Mouse (Mus musculus): ENCODE measurements around the gene Ntn4. TPM values are rescaled to one million over a fixed set of nuclear protein-coding genes. Genes with fewer than 3 reads are reported as not detected.

Ntn4 gene
- total RNA-seq, 4 experiments from 2014 or later: 4.6 to 7.7 (median 6.2) TPM

DNA sequence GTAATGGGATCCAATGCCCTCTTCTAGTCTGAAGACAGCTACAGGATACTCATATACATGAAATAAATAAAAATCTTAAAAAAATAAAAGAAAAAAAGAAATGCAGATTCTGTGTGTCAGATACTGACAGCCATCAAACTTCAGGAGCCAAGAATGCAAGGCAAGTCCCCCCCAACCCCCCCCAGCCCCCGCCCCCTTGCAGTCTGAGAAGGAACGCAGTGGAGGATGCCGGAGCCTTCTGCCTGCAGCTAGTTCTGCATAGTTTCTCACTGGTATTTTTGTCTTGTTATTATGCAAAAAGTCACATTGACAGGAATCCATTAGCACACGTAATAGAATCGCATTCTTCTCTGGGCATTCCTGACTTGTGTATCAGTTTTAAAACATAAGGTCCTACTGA is 87.7 kb downstream of the Ntn4 start:
- DNase-seq (ENCODE audit: low spot score in 2 of 2): no peak

DNA sequence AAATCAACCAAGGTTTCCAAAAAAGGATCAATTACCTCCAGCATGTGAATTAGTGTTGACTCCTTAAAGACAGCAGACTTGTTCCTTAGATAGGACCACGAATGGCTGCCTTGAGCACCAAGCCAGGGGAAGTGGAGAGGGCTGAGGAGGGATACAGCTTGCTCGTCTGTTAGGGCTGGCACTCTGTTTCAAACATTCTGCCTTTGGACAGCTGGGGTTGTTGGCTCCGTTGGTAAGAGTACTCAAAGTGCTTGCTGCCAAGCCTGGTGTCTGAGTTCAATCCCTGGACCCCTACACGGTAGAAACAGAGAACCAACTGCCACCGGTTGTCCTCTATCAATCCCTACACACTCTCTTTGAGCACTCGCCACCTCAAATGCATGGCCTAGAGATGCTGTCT is 90.0 kb downstream of the Ntn4 start:
- DNase-seq (ENCODE audit: low spot score in 2 of 2): no peak

DNA sequence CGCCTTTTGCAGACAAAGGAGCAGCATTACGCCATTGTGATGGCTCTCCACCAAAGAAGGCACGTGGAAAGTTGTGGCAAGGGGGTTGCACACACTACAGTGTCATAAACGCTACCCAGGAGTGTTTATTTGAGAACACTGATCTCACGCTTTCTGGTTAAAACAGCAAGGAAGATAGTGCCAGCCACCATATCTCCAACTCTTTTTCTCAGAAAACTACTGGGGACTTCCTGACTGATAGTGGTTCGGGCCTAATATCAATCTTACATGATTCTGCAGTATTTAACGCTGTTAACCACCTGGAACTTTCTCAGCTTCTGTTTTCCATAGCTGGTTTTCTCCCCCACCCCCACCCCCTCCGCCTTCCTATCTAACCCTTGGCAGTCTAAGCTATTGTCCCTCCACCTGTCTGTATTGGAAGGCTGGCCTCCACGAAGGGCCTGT is 90.8 kb downstream of the Ntn4 start:
- no peak for DNase-seq (ENCODE audit: low spot score in 2 of 2)

DNA sequence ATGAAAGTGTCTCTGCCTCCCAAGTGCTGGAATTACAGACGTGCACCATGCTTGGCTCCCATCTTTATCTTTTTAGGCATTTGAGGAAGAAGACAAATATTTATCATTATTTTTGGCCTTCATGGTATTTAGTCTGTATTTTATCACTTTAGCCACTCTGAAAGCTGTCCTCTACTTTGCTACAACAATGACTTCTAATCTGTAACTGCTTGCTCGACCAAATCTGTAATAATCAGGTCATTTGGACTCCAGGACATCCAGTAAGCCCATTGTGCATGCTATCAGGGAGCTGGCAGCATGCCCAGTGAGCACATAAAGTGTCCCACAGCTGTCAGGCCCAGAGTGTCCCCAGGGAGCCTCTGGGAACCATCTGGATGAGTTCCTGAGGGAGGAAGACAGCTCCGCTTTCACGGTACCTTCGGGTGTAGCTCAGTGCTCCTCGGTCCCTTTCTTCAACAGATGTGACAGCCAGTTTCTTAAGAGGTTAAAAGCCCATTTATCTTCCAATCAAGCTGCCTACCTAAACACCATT is 95.7 kb downstream of the Ntn4 start:
- DNase-seq (ENCODE audit: low spot score in 2 of 2): peak; percentile 53 to 59

DNA sequence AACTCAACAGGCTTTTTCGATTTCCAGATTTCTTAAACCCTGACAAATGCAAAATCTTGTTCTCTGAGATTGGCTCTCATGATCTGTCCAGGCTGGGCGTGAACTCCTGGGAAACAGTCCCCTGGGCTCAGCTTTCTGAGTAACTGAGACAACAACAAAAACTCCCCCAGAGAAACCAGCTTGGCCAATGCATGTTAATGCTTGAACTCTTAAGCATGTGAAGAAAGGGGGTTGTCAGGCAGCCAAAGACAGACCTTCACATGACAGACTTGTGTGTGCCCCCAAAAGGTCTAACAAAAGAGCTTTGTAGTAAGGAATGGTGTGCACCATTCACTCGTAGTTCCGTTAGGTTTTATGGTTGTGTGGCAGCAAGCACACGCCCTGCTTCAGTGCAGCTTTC is 96.6 kb downstream of the Ntn4 start:
- peak in 1 of 2 experiments; percentile 24 for DNase-seq (ENCODE audit: low spot score in 2 of 2)

DNA sequence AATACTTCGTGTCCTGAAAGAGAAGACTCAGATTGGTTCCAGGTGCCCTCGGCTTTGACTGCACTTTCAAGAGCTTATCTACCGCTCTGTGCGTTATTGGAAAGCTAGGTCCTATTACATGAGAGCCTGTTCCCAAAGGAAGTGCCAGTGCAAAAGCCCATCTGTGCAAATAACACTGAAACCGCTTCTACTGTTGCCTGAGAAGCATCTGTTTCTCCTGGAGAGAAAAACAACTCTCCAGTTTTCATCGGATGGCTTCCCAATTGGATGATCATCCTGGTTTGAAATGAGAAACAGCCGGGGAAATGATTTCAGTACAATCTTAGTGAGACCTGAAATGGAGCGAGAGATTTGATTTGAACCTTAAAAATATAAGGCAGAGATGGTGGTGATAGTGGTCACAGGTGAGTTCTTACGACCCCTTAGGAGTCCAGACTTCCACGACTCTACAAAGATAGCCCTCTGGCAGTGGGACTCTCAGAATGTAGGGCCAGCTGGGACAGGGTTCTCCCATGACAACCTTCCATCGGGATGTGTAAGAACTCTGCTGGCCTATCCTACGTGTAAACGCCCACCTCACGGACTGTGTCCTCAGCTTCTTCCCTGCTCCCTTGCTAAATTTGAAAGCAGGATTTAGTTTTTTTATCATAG is 101.1 kb downstream of the Ntn4 start:
- no peak for DNase-seq (ENCODE audit: low spot score in 2 of 2)

DNA sequence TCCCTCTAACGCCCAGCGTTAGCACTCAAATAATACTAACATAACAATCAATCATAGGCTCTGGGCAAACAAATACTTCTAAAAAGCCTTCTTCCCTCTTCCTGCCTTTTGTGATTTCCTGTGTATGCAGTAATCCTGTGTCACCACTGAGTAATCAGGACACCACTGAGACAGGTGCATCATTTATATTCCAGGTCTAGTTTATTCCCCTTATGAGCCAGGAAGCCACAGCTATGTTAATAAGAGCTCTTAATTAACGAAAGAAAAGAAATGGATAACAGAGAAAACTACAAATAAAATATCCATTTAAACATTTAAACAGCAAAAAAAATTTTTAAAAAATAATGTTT is 101.6 kb downstream of the Ntn4 start:
- DNase-seq (ENCODE audit: low spot score in 2 of 2): no peak

DNA sequence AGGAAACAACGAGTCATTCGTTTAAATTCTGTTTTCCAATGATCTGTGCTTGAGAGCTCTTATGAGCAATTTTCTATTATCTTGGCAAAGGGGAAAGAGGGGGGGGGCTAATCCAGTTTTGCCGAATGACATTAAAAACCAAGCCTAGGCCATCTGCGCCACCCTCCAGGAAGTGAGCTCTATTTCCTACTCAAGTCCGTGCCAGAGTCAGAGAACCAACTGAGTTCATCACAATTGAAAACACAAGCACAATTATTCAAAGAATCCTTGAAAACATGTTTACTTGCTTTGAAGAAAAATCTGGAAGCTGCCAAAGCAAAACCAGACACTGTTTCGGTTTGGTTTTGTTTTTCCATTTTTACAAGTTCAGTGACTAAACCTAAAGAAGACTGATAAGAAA is 102.1 kb downstream of the Ntn4 start:
- DNase-seq (ENCODE audit: low spot score in 2 of 2): no peak

DNA sequence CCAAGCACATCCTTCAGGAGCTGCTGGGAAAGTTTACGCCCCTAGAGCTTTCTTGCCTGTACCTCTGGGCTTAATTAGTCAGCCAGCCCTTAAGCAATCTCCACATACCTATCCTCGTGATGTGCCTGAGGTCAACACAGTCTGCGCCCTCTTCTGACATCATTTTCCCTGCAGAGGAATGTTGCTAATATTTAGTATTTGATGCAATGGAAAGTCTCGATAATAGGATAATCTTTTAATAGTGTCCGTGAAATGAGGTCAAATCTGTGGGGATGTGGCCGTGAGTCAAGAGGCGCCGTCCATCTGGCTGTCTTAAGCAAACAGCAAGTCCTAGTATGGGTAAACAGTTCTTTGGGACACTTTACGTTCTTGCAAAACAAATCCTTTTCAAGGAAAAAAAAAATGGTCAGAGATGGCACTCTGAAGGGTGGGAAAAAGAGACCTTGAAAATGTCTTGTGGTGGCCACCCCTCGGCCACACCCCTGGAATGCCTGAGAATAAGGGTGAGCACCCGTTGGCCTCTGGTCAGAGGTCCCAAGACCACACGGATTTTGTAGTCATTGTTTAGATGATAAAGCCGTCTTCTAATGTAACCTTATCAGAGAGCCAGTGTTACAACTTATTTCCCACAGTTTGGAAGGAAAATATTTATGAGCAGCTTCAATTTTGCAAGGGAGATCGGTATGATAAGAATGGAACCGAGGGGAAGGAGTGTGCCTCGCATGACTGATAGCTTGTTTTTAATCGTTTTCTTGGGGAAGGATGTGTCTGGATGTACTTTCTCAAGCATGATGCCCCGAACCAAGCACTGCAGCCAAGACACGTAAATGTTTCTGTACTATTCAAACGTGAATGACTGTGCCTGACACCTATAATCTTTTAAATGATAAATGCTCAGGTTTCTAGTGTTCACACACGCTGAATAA is 109.0 kb downstream of the Ntn4 start:
- DNase-seq (ENCODE audit: low spot score in 2 of 2): peak; percentile 21 to 35

DNA sequence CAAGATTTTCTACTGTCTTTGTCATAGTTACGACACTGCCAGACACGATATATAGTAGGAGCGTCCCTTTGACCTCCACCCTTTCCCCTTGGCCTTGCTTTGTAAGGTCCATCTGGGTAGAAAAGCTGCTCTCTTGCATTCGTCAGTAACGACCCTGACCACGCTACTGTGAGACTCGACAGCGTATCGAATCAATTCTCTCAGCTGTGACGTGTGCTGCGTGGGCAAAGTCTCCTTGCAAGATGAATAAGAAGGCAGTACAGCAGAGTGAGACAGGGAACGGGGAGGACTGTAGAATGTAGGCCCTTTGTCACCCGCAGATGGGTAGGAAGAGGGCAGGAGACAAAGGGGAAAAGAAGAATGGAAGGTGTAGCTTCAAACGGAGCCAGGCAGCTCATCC is 110.8 kb downstream of the Ntn4 start:
- DNase-seq (ENCODE audit: low spot score in 2 of 2): no peak

DNA sequence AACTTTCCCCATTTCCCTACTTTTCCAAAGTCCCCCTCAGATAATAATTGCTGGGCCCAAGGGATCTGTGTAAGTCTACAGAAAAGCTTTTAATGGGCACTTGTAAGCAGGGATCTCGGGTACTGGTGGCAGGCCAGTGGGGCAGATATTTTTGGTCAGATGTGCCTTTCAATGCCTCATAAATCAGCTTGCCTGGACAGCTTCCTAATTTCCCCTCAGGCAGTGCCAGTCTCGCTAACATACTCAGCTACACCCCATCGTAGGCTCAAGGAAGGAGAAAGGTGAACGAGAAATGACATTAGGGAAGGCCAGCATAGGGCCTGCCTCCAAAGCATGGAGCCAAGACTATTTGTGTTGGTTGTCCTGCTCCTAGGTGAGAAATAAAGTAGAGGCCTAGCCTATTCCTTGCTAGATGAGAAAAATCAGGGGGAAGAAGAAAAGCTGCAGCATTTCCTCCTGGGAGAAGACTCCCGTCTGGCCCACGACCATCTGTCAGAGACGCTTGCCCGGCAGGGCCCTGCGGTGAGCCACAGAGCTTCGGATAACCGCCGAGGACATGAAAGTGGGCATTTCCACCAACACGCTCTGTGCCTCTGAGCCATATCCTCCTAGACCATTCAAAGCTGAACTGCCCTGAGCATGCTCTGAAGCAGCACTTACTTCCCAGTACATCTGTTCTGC is 113.4 kb downstream of the Ntn4 start:
- DNase-seq (ENCODE audit: low spot score in 2 of 2): peak in 1 of 2 experiments; percentile 15

DNA sequence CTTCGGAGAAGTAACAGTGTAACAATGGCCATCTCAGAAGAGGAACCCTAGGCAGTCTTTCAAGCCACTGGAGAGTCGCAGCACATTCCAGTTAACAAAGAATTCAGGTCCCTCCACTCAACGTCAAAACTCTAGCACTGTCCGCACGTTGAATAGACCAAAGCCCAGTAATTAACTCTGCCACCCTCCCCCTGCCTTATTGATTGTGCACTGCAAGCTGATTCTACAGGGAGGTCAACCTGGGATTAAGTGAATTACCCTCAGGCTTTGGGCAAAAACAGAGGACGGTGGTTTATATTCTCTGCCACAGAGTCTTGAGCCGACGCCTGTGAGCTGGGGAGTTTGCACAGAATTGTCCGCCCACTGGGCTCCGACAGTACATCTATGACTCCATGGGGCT is 115.7 kb downstream of the Ntn4 start:
- no peak for DNase-seq (ENCODE audit: low spot score in 2 of 2)

DNA sequence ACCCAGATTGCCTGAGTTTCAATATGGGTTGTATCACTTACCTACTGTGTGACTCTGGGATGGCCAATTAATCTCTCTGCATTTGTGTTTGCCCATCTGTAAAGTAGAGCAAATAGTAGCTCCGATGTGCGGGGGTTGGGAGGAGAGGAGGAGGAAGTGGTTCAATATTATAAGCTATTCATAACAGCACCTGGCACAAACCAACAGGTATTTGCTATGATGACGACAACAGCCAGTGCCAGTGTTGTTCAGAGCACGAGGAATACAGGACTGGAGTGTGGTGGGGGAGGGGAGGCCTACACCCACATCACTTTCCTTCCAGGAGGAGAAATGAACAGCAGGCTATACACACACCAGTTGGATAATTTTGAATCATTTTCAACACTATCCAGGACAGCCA is 119.2 kb downstream of the Ntn4 start:
- DNase-seq (ENCODE audit: low spot score in 2 of 2): no peak

DNA sequence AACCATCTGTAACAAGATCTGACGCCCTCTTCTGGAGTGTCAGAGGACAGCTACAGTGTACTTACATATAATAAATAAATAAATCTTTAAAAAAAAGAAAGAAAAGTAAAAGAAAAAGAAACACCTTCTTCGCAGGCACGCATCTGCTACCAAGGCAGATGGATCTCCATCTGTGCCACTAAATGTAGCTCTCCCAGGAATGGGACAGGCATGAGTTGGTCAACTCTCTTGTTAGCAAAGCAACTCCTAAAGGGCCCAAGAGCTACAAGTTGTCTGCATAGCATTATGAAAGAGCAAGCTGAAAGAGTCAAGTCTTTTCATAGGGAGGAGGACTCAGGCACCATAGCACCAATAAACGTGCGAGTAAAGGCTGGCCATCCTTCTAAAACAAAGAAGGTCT is 119.9 kb downstream of the Ntn4 start:
- DNase-seq (ENCODE audit: low spot score in 2 of 2): no peak

DNA sequence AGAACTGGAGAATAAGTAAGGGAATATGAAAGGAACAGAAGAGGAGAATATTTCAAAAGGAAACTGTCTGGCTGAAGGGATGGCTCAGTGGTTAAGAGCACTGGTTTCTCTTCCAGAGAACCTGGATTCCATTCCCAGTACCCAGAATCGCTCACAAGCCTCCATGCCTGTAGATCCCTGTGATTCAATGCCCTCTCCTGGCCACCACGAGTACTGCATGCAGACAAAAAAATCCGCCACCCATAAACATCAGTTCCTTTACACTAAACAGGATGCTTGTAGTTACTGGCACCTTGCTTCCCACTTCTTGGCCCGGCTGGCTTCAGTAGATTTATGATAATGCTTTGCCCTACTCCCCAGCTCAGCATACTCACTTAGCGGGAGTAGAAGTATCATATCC is 122.6 kb downstream of the Ntn4 start:
- DNase-seq (ENCODE audit: low spot score in 2 of 2): no peak

DNA sequence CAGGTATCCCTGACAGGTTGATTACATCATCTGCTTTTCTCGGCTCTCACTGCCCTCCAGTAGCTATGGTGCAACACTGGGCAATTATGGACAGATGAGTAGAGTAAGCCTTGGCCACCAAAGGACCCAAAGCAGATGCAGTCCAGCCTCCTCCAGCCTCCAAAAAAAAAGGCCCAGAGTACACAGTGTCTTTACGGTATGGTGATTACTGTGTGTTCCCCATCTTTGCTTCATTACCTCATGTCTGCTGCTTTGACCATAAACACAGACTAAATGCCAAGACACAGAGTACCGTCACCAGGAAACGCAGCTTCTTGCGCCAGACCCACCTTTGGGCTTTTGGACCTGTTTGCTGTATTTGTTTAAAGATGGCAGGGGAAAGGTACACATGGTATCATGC is 125.7 kb downstream of the Ntn4 start:
- no peak for DNase-seq (ENCODE audit: low spot score in 2 of 2)

DNA sequence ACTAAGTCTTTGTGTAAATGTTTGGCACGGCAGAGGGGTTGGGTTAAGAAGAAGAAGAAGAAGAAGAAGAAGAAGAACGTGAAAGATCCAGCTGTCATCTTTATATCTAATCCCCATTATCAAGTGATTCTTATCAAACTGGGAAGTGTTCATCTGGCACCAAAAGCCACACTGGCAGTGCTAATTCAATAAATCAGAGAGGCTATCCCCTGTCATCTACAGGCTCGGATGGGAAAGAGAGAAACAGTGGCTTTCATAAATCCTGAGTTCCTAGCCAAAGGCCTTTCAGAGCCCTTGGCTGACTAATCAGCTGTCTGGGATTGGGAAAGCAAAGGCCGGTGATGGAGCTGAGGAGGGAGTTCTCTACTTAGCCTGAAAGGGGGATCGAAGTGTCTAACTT is 126.8 kb downstream of the Ntn4 start:
- DNase-seq (ENCODE audit: low spot score in 2 of 2): no peak

DNA sequence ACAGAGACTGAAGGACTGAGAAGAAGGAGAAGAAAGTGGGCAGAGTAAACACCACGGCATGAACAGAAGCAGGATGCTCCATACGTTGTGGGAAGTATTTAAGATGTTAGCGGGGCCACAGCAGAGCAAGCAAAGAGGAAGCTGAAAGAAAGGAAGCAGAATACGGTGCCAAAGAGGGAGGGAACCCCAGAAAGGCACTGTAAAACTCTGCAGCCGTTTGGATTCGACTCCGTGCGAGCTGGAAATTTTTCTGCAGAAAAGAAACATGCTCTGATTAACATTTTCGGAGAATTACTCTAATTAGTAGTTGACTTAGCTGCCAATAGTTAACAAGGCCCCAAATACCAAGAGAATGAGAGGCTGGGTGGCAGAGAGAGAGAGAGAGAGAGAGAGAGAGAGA is 127.7 kb downstream of the Ntn4 start:
- DNase-seq (ENCODE audit: low spot score in 2 of 2): no peak

DNA sequence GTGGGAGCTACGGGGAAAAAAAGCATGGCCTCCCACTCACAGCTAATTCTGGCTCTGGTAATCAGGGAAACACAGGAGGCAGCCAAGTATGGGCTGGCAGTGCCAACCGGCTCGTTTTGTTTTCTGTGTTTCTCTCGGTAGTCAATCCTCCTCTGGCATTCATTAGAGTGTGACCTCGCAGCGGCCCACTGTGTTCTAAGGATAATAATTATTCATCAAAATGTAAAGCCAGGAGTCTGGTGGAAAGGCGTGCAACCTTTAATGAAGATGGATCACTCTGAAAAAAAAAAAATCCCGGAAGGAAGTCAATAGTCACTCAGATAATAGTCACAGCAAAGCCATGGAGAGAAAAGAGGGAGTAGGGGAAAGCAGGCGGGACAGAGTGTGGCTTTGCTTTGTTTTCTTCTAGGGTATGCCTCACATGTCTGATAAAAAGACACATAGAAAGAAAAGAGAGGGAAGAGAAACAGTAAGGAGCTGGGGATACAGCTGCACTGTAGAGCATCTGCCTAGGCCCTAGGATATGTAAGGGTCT is 131.5 kb downstream of the Ntn4 start:
- no peak for DNase-seq (ENCODE audit: low spot score in 2 of 2)

DNA sequence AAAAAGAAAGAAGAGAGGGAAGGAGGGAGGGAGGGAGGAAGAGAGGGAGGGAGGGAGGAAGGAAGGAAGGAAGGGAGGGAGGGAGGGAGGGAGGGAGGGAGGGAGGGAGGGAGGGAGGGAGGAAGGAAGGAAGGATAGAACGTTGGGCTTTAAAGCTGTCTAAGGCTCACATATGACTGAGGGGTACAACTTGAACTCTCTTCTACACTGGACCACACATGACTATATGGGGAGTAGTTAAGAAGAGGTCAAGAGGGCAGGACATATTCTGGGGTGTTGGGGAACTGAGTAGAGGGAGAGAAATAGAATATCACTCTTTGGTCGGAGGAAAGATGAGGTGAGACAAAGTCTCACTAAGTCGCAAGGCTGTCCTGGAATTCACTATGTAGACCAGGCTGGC is 132.0 kb downstream of the Ntn4 start:
- DNase-seq (ENCODE audit: low spot score in 2 of 2): no peak

DNA sequence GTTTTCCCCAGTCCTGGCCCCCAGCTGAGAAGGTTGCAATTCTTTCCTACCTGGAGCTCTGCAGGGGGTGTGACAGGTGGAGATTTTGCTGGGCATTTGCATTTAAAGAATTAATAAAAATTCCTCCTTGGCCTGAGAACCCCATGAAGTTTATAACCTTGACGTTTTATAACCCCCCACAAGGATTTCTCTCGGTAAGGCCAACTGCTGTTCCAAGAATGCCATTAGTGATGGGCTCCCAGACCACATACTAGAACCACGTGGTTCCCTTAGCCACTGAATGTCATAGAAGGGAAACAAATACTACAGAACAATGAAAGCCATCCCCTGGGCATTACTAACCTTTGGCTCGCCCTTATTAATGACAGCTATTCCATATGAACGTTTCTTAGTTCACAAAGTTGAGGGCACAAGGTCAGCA is 136.3 kb downstream of the Ntn4 start:
- no peak for DNase-seq (ENCODE audit: low spot score in 2 of 2)

DNA sequence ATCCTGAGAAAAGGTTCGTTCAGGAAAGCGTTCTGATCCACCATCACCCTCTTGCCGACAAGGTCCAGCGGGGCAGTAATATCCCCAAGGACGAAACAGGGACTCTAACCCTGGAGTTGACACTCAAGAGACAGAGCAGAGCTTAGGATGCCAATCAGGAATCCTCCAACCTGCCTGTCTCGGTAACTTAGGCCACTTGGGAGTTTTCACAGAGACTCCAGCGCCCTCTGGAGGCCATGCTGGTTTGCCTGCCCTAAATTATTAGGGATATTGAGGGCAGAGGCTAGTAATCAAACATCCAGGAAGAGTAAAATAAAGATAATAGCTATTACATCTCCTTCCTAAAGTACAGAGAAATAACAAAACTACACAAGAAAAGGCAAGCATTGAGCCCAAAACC is 136.9 kb downstream of the Ntn4 start:
- peak; percentile 33 to 45 for DNase-seq (ENCODE audit: low spot score in 2 of 2)
